Mouse (Mus musculus): ENCODE measurements around the gene Ppp1r14d. TPM values are rescaled to one million over a fixed set of nuclear protein-coding genes. Genes with fewer than 3 reads are reported as not detected.

Gene Ppp1r14d
- 0.68 and 0.80 TPM in 2 replicates for polyA plus RNA-seq (2015; fragmentation: Nextera tagmentation; extraction: Ambion mirVana)

DNA sequence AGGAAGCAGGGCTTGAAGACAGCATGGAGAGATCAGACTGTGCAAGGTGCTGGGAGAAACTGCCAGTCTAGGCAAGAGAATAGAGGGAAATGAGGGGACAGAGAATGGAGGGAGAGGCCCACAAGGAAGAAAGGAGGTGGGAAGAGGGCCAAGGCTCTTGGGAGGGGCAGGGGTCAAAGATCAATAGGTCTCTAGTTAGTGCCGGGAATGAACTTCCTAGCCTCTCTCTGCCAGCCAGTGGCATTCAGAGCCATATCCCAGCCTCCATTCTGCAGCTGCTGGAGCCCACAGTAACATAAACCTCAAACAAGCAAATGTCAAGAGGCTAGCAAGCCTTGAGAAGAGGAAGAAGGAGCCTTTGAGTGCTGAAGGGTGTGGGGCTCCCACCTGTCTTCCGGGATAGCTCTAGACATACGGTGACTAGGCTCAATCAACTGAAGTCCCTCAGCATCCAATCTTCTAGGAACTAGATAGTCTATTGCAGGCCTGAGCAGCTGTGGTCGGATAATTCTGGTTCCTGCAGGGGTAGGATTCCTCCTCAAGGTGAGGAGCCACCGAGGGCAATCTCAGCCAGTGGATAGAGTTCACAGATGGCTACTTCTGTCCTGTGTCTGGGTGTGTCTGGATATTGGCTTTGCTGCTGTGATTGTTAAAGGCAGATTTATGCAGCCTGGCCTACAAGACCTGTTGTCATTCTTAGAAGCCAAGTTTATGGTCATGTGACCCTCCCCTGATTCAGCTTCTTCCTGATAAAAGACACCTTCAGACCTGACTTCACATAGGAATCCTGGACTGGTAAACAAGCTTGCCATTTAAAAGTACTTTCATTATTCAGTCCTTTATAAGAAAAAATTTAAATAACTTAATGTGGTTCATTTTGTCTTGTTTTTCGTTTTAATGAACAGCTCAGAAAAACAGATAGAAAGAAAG is at the start of gene Ppp1r14d:
Gene Ppp1r14d, minus strand, starts transcription at position 132 of the 930 bp plus-strand sequence.
- ATAC-seq (replicated peaks; ENCODE audit: low FRiP score): no peak
- Histone ChIP-seq H3K4me2 (no peak within 1 kb of the TSS), H3K36me3 (no peaks in the 10 kb centered on the region), H3K9me3 (replicated peaks) (no peaks in the 10 kb centered on the region), H3K4me3 (replicated peaks) (no peak within 1 kb of the TSS), H3K27me3 (no peaks in the 10 kb centered on the region; the same call in 1 of the 2 replicates), H3K9ac (no peak within 1 kb of the TSS), H3K27ac (no peak within 1 kb of the TSS), H3K4me1 (0 out of 2 replicates have a peak, but pooled peaks cover 2% of the 10 kb centered on the region)
- WGBS: 65% methylated on average over 6 of the region's 6 CpGs

DNA sequence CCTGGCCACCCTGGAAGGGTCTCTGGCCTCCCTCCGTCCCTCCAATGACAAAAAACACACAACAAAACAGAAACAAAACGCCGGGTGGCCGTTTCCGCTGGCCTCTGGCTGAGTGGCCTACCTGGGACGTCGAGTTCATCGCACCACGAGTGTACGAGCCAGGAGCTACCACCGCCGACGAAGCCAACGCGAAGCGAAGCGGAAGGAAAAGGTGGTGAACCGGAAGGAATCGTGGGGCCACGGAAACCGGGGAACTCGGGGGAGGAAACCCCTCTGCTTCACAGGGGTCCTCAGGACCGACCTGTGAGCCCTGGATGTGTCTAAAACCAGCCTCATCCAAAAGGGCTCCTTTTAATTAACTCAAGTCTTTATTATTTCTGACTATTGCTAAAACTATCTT is 48.1 kb upstream of the Ppp1r14d start:
- Histone ChIP-seq H3K36me3 (no peaks in the 10 kb centered on the region), H3K27ac (no peak overlapping the region), H3K9ac (no peak overlapping the region), H3K27me3 (no peaks in the 10 kb centered on the region), H3K9me3 (replicated peaks) (no peaks in the 10 kb centered on the region), H3K4me3 (replicated peaks) (no peak overlapping the region), H3K4me1 (no peaks in the 10 kb centered on the region), H3K4me2 (no peak overlapping the region)
- WGBS: 90% methylated on average over 23 of the region's 23 CpGs
- ATAC-seq (replicated peaks; ENCODE audit: low FRiP score): no peak

DNA sequence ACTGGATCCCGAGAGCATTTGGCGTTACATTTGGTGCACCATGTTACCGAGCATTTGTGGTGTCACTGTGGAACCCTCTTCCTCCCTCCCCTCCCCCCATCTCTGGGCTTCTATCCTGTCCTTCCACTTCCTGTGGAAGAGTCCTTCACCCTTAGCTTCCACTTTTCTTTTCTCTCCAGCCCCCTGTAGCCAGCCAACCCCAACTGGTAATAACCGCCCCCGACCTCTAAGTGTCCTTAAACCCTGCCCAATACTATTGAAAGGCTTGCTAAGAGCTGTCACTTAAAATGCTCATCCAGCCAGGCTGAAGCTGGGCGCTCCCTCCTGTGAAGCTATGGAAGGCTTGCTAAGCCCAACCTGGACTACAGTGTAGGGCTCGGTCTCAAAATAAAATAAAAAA is 47.2 kb upstream of the Ppp1r14d start:
- H3K4me3 ChIP-seq (replicated peaks): no peak overlapping the region
- H3K27me3 ChIP-seq: no peaks in the 10 kb centered on the region
- no peaks in the 10 kb centered on the region for H3K4me1 ChIP-seq
- no peak overlapping the region for H3K9ac ChIP-seq
- H3K36me3 ChIP-seq: no peaks in the 10 kb centered on the region
- H3K9me3 ChIP-seq (replicated peaks): no peaks in the 10 kb centered on the region
- no peak overlapping the region for H3K27ac ChIP-seq
- H3K4me2 ChIP-seq: no peak overlapping the region
- ATAC-seq (replicated peaks; ENCODE audit: low FRiP score): no peak
- WGBS: 81% methylated on average over 7 of the region's 7 CpGs

DNA sequence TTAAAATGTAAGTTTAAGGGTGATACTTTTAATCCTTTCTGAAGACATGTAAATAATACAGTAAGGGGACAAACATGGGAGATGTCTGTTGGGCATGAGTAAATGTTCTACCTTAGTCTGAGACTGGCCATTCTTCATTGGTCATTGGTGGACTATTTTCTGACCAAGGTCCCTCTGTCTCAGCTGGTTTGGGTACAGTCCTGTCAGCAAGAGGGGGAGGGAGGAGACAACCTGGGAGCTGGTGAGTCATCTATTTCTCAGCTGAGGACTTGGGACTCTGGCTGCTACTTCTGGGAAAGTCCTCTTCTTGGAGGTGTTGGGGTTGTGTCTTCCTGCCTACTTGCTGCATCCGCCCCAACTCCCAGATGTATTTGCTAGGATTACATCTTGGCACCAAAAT is 44.4 kb upstream of the Ppp1r14d start:
- ATAC-seq (replicated peaks; ENCODE audit: low FRiP score): no peak
- H3K4me1 ChIP-seq: peaks cover 9% of the 10 kb centered on the region
- no peak overlapping the region for H3K9ac ChIP-seq
- H3K36me3 ChIP-seq: no peaks in the 10 kb centered on the region
- WGBS: 77% methylated on average over 1 of the region's 1 CpGs
- H3K9me3 ChIP-seq (replicated peaks): no peaks in the 10 kb centered on the region
- H3K4me2 ChIP-seq: no peak overlapping the region
- peaks cover 16% of the 10 kb centered on the region for H3K27me3 ChIP-seq
- H3K4me3 ChIP-seq (replicated peaks): no peak overlapping the region
- H3K27ac ChIP-seq: no peak overlapping the region

DNA sequence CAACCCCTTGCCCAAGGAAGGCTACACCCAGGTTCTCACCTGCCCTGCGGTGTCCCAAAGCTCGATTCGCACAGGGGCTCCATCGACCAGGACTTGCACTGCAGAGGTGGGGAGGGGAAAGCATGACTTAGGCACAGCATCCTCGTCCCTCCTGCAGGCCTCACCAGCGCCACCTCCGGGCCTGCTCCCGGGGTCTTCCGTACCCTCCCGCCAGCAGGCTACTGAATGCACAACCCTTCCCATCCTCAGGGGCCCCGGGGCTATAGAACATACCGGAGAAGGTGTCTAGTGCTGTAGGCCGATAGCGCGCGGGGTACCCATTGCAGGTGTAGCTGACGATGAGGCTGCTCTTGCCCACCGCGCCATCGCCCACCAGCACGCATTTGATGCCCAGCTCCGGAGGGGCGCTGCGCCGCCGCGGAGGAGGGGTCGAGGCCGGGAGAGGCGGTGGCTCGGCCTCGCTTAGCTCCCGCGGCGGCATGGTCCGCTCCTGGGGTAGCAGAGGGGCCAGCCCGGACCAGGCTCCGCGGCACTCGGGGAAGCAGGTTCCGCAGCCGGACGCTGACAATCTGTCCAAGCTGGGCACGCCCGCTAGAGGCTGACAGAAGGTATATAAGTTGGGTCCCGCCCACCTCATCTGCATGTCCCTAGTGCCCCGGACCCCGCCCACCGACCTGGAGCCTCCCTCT is 41.1 kb upstream of the Ppp1r14d start, which contains the start of gene Rhov:
Gene Rhov, minus strand, starts transcription at position 630 of the 689 bp plus-strand sequence.
- H3K4me3 ChIP-seq (replicated peaks): peak within 1 kb of the TSS; percentile 64
- under 1% methylated on average over 49 of the region's 49 CpGs for WGBS
- ATAC-seq (replicated peaks; ENCODE audit: low FRiP score): peak; percentile 93

DNA sequence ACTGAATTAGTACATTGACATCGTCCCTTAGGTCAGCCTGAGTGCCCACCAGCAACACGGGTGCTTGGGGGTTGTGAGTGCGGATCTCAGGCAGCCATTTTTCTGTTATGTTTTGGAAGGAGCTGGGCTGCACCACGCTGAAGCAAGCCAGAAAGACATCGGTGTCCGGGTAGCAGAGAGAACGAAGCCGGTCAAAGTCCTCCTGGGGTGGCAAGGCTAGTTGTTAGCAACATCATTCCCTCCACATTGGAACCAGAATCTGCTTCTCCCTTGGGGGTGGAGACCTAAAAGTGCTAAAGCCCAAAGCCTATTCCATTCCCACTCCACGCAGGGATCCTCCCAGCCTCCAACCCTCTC is 40.6 kb upstream of the Ppp1r14d start:
- Histone ChIP-seq H3K27ac (no peak overlapping the region), H3K27me3 (peaks cover 16% of the 10 kb centered on the region), H3K36me3 (no peaks in the 10 kb centered on the region), H3K4me2 (peak overlapping the region; percentile 100), H3K4me3 (replicated peaks) (peak overlapping the region; percentile 64), H3K4me1 (peaks cover 9% of the 10 kb centered on the region), H3K9ac (no peak overlapping the region), H3K9me3 (replicated peaks) (no peaks in the 10 kb centered on the region)
- no peak for ATAC-seq (replicated peaks; ENCODE audit: low FRiP score)
- 56% methylated on average over 9 of the region's 9 CpGs for WGBS

More for the DNA sequence above, 41.1 kb upstream of the Ppp1r14d start, which contains the start of gene Rhov:
- peaks cover 9% of the 10 kb centered on the region for H3K4me1 ChIP-seq
- H3K27ac ChIP-seq: no peak within 1 kb of the TSS
- peak within 1 kb of the TSS; percentile 100 for H3K4me2 ChIP-seq
- H3K27me3 ChIP-seq: peaks cover 16% of the 10 kb centered on the region
- peak within 1 kb of the TSS; percentile 56 for H3K9ac ChIP-seq
- H3K36me3 ChIP-seq: no peaks in the 10 kb centered on the region
- H3K9me3 ChIP-seq (replicated peaks): no peaks in the 10 kb centered on the region

DNA sequence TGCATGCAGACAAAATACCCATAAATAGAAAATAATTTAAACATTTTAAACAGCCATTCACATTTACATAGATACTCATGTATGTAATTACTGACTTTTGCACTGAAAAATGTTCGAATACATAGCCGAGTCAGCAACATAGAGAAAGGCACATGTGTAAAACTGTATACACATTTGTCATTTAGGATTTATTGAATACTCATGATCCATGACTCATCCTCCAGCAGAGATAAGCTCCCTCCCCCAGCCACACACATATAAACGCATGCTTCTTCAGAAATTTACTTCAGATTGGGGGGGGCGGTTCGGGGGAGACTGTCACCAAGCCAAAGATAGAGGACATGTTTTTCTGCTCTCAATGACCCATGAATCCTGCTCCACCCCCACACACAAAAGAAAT is 34.1 kb upstream of the Ppp1r14d start:
- H3K4me3 ChIP-seq (replicated peaks): no peak overlapping the region
- 71% methylated on average over 5 of the region's 5 CpGs for WGBS
- ATAC-seq (replicated peaks; ENCODE audit: low FRiP score): no peak
- H3K27ac ChIP-seq: no peak overlapping the region
- no peaks in the 10 kb centered on the region for H3K9me3 ChIP-seq (replicated peaks)
- no peak overlapping the region for H3K9ac ChIP-seq
- H3K4me2 ChIP-seq: no peak overlapping the region
- H3K36me3 ChIP-seq: no peaks in the 10 kb centered on the region
- peaks cover 10% of the 10 kb centered on the region for H3K4me1 ChIP-seq
- H3K27me3 ChIP-seq: no peaks in the 10 kb centered on the region; the same call in 1 of the 2 replicates

DNA sequence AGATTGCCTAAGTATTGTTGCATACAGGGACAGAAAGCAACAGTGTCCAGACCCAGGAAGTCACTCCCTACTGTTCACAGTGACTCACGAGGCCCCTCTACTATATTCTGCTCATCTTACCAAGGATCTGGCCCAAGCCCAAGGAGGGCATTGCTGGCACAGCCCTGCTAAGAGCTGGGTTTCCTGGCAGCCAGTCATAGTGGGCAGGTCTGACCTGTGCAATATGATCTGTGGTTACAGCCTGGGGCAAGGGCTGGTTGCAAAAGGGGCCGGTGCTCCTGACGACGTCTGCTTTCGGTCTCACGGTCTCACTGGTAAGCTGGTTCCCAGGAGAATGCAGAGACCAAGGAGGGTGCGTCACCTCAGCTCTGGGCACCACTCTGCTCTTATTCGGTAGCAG is 33.3 kb upstream of the Ppp1r14d start:
- Histone ChIP-seq H3K9ac (no peak overlapping the region), H3K4me2 (peak overlapping the region; percentile 41)

DNA sequence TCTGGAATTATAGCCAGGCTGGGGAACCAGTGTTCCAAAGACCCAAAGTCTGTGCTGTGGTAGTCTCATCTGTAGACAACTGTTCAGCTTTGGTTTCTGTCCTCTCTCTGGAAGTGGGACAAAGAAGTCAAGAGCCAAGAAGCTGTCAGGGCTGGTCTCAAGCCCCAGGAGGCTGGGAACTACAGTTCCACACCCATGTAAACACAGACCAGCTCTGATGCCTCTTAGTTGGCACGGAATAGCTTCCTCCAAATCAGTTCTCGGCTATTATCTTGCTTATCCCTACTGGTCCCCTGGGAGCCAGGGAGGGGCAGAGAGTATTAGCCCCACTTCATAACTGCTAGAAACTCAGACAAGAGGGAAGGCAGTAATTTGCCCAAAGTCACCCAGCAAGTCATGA is 31.6 kb upstream of the Ppp1r14d start:
- Histone ChIP-seq H3K27me3 (peaks cover 9% of the 10 kb centered on the region; the same call in 1 of the 2 replicates), H3K36me3 (no peaks in the 10 kb centered on the region), H3K27ac (no peak overlapping the region), H3K9me3 (replicated peaks) (no peaks in the 10 kb centered on the region), H3K9ac (no peak overlapping the region), H3K4me1 (peaks cover 10% of the 10 kb centered on the region), H3K4me3 (replicated peaks) (no peak overlapping the region), H3K4me2 (no peak overlapping the region)
- no peak for ATAC-seq (replicated peaks; ENCODE audit: low FRiP score)
- 57% methylated on average over 2 of the region's 2 CpGs for WGBS

More for the DNA sequence above, 33.3 kb upstream of the Ppp1r14d start:
- Histone ChIP-seq H3K27me3 (no peaks in the 10 kb centered on the region; the same call in 1 of the 2 replicates), H3K27ac (no peak overlapping the region), H3K4me3 (replicated peaks) (no peak overlapping the region), H3K36me3 (no peaks in the 10 kb centered on the region), H3K9me3 (replicated peaks) (no peaks in the 10 kb centered on the region), H3K4me1 (peaks cover 10% of the 10 kb centered on the region)
- peak; percentile 76 for ATAC-seq (replicated peaks; ENCODE audit: low FRiP score)
- WGBS: 14% methylated on average over 8 of the region's 8 CpGs

DNA sequence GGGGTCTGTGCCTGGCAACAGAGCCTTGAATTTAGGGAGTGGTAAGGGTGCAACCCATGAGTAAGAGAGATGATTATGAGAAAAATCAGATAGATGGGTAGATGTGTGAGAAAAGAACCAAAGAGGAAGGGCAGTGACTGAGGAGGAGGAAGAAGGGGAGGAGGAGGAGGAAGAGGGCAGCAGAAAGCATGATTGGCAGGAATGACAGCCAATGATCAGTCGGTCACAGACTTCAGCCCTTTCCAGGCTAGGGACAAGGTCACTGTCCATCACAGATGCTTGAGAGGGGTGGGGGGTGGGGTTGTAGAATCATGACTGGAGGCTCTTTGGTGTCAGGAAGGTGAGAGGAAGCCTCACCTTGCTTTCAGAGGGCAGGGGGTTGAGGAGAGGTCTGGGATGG is 30.8 kb upstream of the Ppp1r14d start:
- no peaks in the 10 kb centered on the region for H3K9me3 ChIP-seq (replicated peaks)
- no peak for ATAC-seq (replicated peaks; ENCODE audit: low FRiP score)
- H3K27ac ChIP-seq: no peak overlapping the region
- peaks cover 10% of the 10 kb centered on the region for H3K4me1 ChIP-seq
- no peaks in the 10 kb centered on the region for H3K36me3 ChIP-seq
- no peak overlapping the region for H3K4me3 ChIP-seq (replicated peaks)
- H3K27me3 ChIP-seq: peaks cover 11% of the 10 kb centered on the region
- 74% methylated on average over 1 of the region's 1 CpGs for WGBS
- H3K4me2 ChIP-seq: no peak overlapping the region
- no peak overlapping the region for H3K9ac ChIP-seq

DNA sequence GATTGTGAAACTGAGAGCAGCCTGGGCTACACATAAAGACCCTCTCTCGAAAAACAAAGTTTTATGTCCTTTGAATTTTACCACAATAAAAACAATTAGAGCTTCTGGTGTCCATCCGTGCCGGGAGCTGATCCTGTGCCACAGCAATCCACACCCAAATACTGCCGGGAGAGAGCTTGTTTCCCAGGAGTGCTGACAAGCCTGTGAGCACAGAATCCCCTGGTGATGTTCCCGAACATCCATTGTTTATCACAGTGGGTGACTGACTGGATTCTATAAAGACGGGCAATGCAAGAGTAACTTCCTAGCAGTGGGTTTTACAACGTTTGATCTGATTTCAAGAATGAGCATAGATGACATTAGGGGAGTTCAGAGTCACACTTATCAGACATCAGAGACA is 25.3 kb upstream of the Ppp1r14d start:
- no peak overlapping the region for H3K27ac ChIP-seq
- peaks cover 4% of the 10 kb centered on the region; the same call in 1 of the 2 replicates for H3K4me1 ChIP-seq
- H3K4me3 ChIP-seq (replicated peaks): no peak overlapping the region
- no peak overlapping the region for H3K4me2 ChIP-seq
- H3K9me3 ChIP-seq (replicated peaks): no peaks in the 10 kb centered on the region
- 14% methylated on average over 7 of the region's 7 CpGs for WGBS
- H3K9ac ChIP-seq: no peak overlapping the region
- no peaks in the 10 kb centered on the region for H3K36me3 ChIP-seq
- no peak for ATAC-seq (replicated peaks; ENCODE audit: low FRiP score)
- peaks cover 36% of the 10 kb centered on the region for H3K27me3 ChIP-seq
